Mouse (Mus musculus) ES-Bruce4 (cell line): ENCODE measurements around the gene Pax5.

Experiments used
- CTCF ChIP-seq: IDR thresholded peaks from one replicate; pipeline ENCODE4 v1.8.1; 2011; ENCODE audit warnings: low read depth, low read length
- EP300 ChIP-seq: IDR thresholded peaks from 2 replicates; pipeline ENCODE4 v1.6.1; 2011; ENCODE audit warnings: low read depth, low read length; ENCODE audit not compliant: insufficient read depth

DNA sequence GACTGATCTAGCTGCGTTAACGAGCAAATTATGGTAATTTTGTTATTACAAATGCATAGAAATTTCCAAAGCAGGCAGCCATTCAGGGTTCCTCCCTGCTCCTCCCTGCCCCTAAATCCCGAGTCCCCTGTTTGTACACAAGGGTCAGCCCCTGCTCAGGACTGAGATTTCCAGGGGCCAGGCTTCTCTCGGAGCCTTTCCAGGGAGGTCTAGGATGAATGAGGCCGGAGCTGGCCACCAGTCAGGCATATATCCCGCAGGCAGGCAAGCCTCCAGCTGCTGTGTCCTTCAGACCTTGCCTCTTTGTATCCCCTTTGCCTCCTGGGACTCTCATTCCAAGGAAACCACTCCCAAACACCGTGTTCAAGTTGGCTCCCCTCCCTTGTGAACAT, 151.7 kb downstream of the Pax5 start:
- TF ChIP-seq CTCF (no peak), EP300 (no peak)
